Mouse (Mus musculus): ENCODE measurements around the gene Ier5. TPM values are rescaled to one million over a fixed set of nuclear protein-coding genes. Genes with fewer than 3 reads are reported as not detected.
A peak's percentile ranks its signal among the peaks of the same experiment; 100 is the strongest.

The Ier5 gene
- polyA plus RNA-seq, 1 experiment = 21.1 TPM

DNA sequence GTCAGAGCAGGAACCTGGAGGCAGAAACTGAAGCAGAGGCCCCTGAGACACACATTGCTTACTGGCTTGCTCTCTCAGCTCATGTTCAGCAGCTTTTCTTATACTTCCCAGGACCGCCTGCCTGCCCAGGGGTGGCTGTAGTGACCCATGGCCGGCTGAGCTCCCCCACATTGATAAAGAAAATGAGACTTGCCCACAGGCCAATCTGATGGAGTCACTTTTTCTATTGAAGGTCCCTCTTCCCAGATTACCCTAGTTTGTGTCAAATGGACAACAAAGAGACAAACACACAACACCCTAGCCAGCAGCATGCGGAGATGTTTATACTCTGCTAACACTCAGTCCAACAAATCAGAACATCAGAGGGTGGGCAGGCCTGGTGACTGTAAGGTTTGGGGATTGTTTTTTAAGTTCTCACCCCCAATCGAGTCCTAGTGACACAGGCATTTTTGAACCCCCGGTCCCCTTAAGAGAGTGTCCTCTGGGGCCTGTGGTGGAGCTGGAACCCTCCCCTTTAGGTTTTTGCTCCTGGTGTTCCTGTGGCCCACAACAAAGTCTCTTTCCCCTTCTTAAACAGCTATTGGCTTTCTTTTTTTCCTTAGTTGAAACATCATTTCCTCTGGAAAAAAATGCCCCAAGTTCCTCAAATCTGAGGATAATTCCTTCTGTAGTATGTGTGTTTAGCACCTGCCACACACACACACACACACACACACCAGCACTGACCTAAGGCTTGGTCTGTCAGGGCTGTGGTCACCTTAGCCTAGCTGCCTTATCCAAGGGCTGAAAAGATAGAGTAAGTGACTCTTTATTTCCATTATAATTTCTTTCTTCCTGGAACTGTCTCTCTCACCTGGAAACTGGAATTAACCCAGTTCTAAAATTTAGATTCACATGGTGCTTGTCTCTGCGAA lies 41.1 kb downstream of the Ier5 start:
- Histone ChIP-seq H3K27me3 (ENCODE audit: control insufficient read depth, insufficient read depth, insufficient read length) (no peaks in the 10 kb centered on the region), H3K79me2 (ENCODE audit: control insufficient read depth, insufficient read depth) (no peaks in the 10 kb centered on the region), H3K36me3 (ENCODE audit: control insufficient read depth, insufficient read depth) (no peaks in the 10 kb centered on the region), H3K4me3 (no peak overlapping the region), H3K4me2 (ENCODE audit: low read depth) (no peak overlapping the region), H3ac (ENCODE audit: control insufficient read depth, insufficient read length) (no peak overlapping the region)
- TF ChIP-seq REST (IDR thresholded peaks at IDR 0.05; ENCODE audit: insufficient read depth, insufficient read length) (no peak), MAX (IDR thresholded peaks at IDR 0.05; ENCODE audit: low read depth) (no peak), TCF3 (IDR thresholded peaks at IDR 0.05; ENCODE audit: insufficient read length, low read depth) (no peak), TCF12 (IDR thresholded peaks at IDR 0.05; ENCODE audit: insufficient read depth, poor library complexity, severe bottlenecking) (no peak), SRF (IDR thresholded peaks at IDR 0.05; ENCODE audit: control insufficient read depth, insufficient read length, low read depth) (no peak), POLR2A (IDR thresholded peaks at IDR 0.05; ENCODE audit: insufficient read length, low read depth) (no peak), POLR2AphosphoS2 (IDR thresholded peaks at IDR 0.05; ENCODE audit: insufficient read length, low read depth) (no peak), E2F4 (IDR thresholded peaks at IDR 0.05; ENCODE audit: insufficient read depth) (no peak), MYOD1 (IDR thresholded peaks at IDR 0.05; ENCODE audit: control insufficient read depth in 1 of 3, insufficient read length in 2 of 3, low read depth in 2 of 3) (no peak), USF1 (IDR thresholded peaks at IDR 0.05; ENCODE audit: low read depth) (no peak), MYOG (IDR thresholded peaks at IDR 0.05; ENCODE audit: control insufficient read depth in 1 of 3, insufficient read depth in 1 of 3, insufficient read length in 2 of 3, low read depth in 2 of 3) (no peak), CEBPB (IDR thresholded peaks at IDR 0.05; ENCODE audit: insufficient read depth, poor library complexity, severe bottlenecking) (no peak)

GRCm38 (mm10) chr1:155056166-155056565 lies 43.3 kb downstream of the Ier5 start:
- no peaks in the 10 kb centered on the region for H3K36me3 ChIP-seq (ENCODE audit: control insufficient read depth, insufficient read depth)
- H3ac ChIP-seq (ENCODE audit: control insufficient read depth, insufficient read length) = no peak overlapping the region
- H3K4me2 ChIP-seq (ENCODE audit: low read depth) = peak overlapping the region; percentile 20
- H3K4me3 ChIP-seq = no peak overlapping the region
- no peaks in the 10 kb centered on the region for H3K79me2 ChIP-seq (ENCODE audit: control insufficient read depth, insufficient read depth)
- no peak for TF ChIP-seq TCF12 (IDR thresholded peaks at IDR 0.05; ENCODE audit: insufficient read depth, poor library complexity, severe bottlenecking)
- TF ChIP-seq MAX (IDR thresholded peaks at IDR 0.05; ENCODE audit: low read depth) = no peak
- TF ChIP-seq CEBPB (IDR thresholded peaks at IDR 0.05; ENCODE audit: insufficient read depth, poor library complexity, severe bottlenecking) = no peak
- TF ChIP-seq MYOG (IDR thresholded peaks at IDR 0.05; ENCODE audit: control insufficient read depth in 1 of 3, insufficient read depth in 1 of 3, insufficient read length in 2 of 3, low read depth in 2 of 3) = no peak
- TF ChIP-seq SRF (IDR thresholded peaks at IDR 0.05; ENCODE audit: control insufficient read depth, insufficient read length, low read depth) = no peak
- TF ChIP-seq REST (IDR thresholded peaks at IDR 0.05; ENCODE audit: insufficient read depth, insufficient read length) = no peak
- TF ChIP-seq POLR2AphosphoS2 (IDR thresholded peaks at IDR 0.05; ENCODE audit: insufficient read length, low read depth) = no peak
- no peak for TF ChIP-seq MYOD1 (IDR thresholded peaks at IDR 0.05; ENCODE audit: control insufficient read depth in 1 of 3, insufficient read length in 2 of 3, low read depth in 2 of 3)
- TF ChIP-seq POLR2A (IDR thresholded peaks at IDR 0.05; ENCODE audit: insufficient read length, low read depth) = no peak
- no peak for TF ChIP-seq E2F4 (IDR thresholded peaks at IDR 0.05; ENCODE audit: insufficient read depth)
- no peak for TF ChIP-seq USF1 (IDR thresholded peaks at IDR 0.05; ENCODE audit: low read depth)
- TF ChIP-seq TCF3 (IDR thresholded peaks at IDR 0.05; ENCODE audit: insufficient read length, low read depth) = no peak
- no peaks in the 10 kb centered on the region for H3K27me3 ChIP-seq (ENCODE audit: control insufficient read depth, insufficient read depth, insufficient read length)

- Histone ChIP-seq H3K79me2 (ENCODE audit: control insufficient read depth, insufficient read depth) (no peaks in the 10 kb centered on the region), H3ac (ENCODE audit: control insufficient read depth, insufficient read length) (no peak overlapping the region), H3K27me3 (ENCODE audit: control insufficient read depth, insufficient read depth, insufficient read length) (no peaks in the 10 kb centered on the region), H3K36me3 (ENCODE audit: control insufficient read depth, insufficient read depth) (no peaks in the 10 kb centered on the region), H3K4me2 (ENCODE audit: low read depth) (peak overlapping the region; percentile 19), H3K4me3 (no peak overlapping the region)
- no peak for TF ChIP-seq MAX (IDR thresholded peaks at IDR 0.05; ENCODE audit: low read depth)
- TF ChIP-seq POLR2AphosphoS2 (IDR thresholded peaks at IDR 0.05; ENCODE audit: insufficient read length, low read depth) = no peak
- no peak for TF ChIP-seq E2F4 (IDR thresholded peaks at IDR 0.05; ENCODE audit: insufficient read depth)
- TF ChIP-seq MYOD1 (IDR thresholded peaks at IDR 0.05; ENCODE audit: control insufficient read depth in 1 of 3, insufficient read length in 2 of 3, low read depth in 2 of 3) = no peak
- no peak for TF ChIP-seq SRF (IDR thresholded peaks at IDR 0.05; ENCODE audit: control insufficient read depth, insufficient read length, low read depth)
- TF ChIP-seq CEBPB (IDR thresholded peaks at IDR 0.05; ENCODE audit: insufficient read depth, poor library complexity, severe bottlenecking) = no peak
- TF ChIP-seq TCF12 (IDR thresholded peaks at IDR 0.05; ENCODE audit: insufficient read depth, poor library complexity, severe bottlenecking) = no peak
- no peak for TF ChIP-seq USF1 (IDR thresholded peaks at IDR 0.05; ENCODE audit: low read depth)
- TF ChIP-seq MYOG (IDR thresholded peaks at IDR 0.05; ENCODE audit: control insufficient read depth in 1 of 3, insufficient read depth in 1 of 3, insufficient read length in 2 of 3, low read depth in 2 of 3) = no peak
- no peak for TF ChIP-seq REST (IDR thresholded peaks at IDR 0.05; ENCODE audit: insufficient read depth, insufficient read length)
- no peak for TF ChIP-seq POLR2A (IDR thresholded peaks at IDR 0.05; ENCODE audit: insufficient read length, low read depth)
- TF ChIP-seq TCF3 (IDR thresholded peaks at IDR 0.05; ENCODE audit: insufficient read length, low read depth) = no peak
These were observed 44.4 kb downstream of the Ier5 start for GRCm38 (mm10) chr1:155055041-155055440.

DNA sequence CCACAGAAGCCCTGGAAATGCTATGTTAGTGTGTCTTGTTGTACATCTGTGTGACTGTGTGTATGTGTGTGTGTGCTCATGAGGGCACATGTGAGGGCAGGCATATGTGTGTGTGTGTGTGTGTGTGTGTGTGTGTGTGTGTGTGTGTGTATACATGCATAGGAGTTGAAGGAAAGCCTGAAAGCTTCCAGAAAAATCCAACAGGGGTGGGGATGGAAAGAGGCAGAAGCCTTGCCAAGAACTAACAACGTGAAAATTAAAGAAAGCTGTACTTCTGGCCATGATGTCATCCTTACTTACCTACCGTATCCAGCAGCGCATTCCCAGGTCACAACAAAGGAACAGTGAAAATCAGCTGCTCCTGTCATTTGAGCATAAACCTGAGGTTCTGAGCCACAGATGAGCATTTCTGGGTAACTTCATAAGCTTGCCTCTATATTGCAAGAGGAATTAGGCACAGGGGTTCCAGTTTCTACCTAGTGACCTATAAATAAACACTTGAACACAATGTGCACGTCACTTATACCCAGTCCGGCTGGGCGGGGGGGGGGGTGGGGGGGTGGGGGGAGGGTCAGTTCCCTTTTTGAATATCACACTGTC lies 45.0 kb downstream of the Ier5 start:
- H3K36me3 ChIP-seq (ENCODE audit: control insufficient read depth, insufficient read depth) = no peaks in the 10 kb centered on the region
- H3K27me3 ChIP-seq (ENCODE audit: control insufficient read depth, insufficient read depth, insufficient read length) = no peaks in the 10 kb centered on the region
- no peaks in the 10 kb centered on the region for H3K79me2 ChIP-seq (ENCODE audit: control insufficient read depth, insufficient read depth)
- no peak overlapping the region for H3ac ChIP-seq (ENCODE audit: control insufficient read depth, insufficient read length)
- H3K4me3 ChIP-seq = no peak overlapping the region
- H3K4me2 ChIP-seq (ENCODE audit: low read depth) = no peak overlapping the region
- TF ChIP-seq POLR2A (IDR thresholded peaks at IDR 0.05; ENCODE audit: insufficient read length, low read depth) (no peak), TCF12 (IDR thresholded peaks at IDR 0.05; ENCODE audit: insufficient read depth, poor library complexity, severe bottlenecking) (no peak), REST (IDR thresholded peaks at IDR 0.05; ENCODE audit: insufficient read depth, insufficient read length) (no peak), MYOD1 (IDR thresholded peaks at IDR 0.05; ENCODE audit: control insufficient read depth in 1 of 3, insufficient read length in 2 of 3, low read depth in 2 of 3) (peak in 2 of 3 experiments; percentile 24 to 39), SRF (IDR thresholded peaks at IDR 0.05; ENCODE audit: control insufficient read depth, insufficient read length, low read depth) (no peak), MAX (IDR thresholded peaks at IDR 0.05; ENCODE audit: low read depth) (no peak)

Data from myocyte (in vitro differentiated cells).